Mouse (Mus musculus) E14TG2a.4 (cell line): Measurements from ENCODE around the gene Cux1.

Experiments used
- CTCF ChIP-seq: conservative IDR thresholded peaks from 2 replicates; pipeline ENCODE4 v1.5.1; 2014; ENCODE audit warnings: low read length
- NANOG ChIP-seq: IDR thresholded peaks from 2 replicates; pipeline ENCODE4 v1.6.1; 2014; ENCODE audit warnings: borderline replicate concordance, low read length, mixed read lengths

GRCm38 (mm10) chr5:136543171-136543570 lies 24.1 kb downstream of the Cux1 start:
- TF ChIP-seq CTCF (no peak), NANOG (no peak)
